ENCODE assay signal across 8 mouse cellular contexts in the genomic region with DNA sequence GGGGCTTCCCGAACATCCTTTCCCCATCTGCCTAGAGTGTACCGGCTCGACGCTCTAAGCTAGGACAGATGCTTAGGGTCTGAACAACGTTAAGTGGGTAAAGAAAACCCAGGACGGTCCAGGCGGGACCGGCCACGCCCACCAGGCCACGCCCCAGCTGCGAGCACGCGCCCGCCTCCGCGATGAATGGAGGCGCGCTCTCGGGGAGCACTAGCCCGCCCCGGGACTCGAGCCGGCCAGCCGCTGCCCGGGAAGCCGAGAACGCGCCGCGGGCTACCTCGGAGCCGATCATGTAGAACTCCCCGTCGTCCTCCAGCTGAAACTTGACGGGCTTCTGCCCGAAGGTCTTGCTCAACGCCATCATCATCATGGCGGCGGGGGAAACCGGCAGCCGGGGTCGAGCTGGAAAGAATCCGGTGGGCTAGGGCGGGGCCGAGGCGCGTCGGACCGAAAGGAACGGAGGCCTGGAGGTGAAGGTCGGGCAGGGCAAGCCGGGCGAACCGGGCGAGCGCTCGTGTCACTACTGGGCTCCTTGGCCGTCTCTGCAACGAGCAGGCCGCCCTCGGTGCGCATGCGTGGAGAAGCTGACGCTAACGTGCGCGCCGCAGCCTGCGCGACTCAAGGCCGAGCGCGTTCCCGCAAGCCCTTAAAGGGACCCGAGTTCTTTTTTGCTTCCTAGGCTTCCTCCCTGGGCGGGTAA. TPM values are rescaled to one million over a fixed set of nuclear protein-coding genes. Genes with fewer than 3 reads are reported as not detected.
DNase-seq lines count a peak whose midpoint lies in the region; ATAC-seq and TF ChIP-seq lines count a peak whose summit lies in the region.

A gene (minus strand): TSS at position 592 of the 700 bp plus-strand sequence.

- no peak for TF ChIP-seq CTCF in G1E (IDR thresholded peaks at IDR 0.05; ENCODE audit: low read depth, low read length)
- no peak for TF ChIP-seq CTCF in cerebellum, adult 2 months (IDR thresholded peaks at IDR 0.05; ENCODE audit: borderline replicate concordance, insufficient read depth, low read depth, low read length)
- TF ChIP-seq CTCF in forebrain, postnatal 0 days (IDR thresholded peaks at IDR 0.05; ENCODE audit: low read depth): no peak

- H3K4me1 ChIP-seq in G1E (ENCODE audit: insufficient read depth, low read depth, low read length): peaks cover 36% of the 10 kb centered on the region
- H3K4me1 ChIP-seq in cerebellum, adult 2 months (ENCODE audit: control insufficient read depth, insufficient read depth, low read length): peaks cover 7% of the 10 kb centered on the region; the same call in 1 of the 2 replicates
- H3K4me1 ChIP-seq in forebrain, postnatal 0 days (ENCODE audit: insufficient read depth): 0 out of 2 replicates have a peak, but pooled peaks cover 13% of the 10 kb centered on the region
- H3K4me1 ChIP-seq in lung, embryonic 16.5 days (replicated peaks; ENCODE audit: control insufficient read depth, insufficient read depth, low read length): peaks cover 24% of the 10 kb centered on the region

- peak; percentile 62 for ATAC-seq in G1E (ENCODE audit: extremely low read depth, insufficient number of reproducible peaks, low FRiP score, poor library complexity, severe bottlenecking)
- peak; percentile 96 for ATAC-seq in forebrain, postnatal 0 days
- peak; percentile 92 for ATAC-seq in lung, embryonic 16.5 days (ENCODE audit: low read depth)

- peak within 1 kb of the TSS; percentile 78 for H3K4me2 ChIP-seq in forebrain, postnatal 0 days (ENCODE audit: low read depth)
- peak within 1 kb of the TSS; percentile 90 for H3K4me2 ChIP-seq in lung, embryonic 16.5 days (ENCODE audit: low read depth, low read length)

- TF ChIP-seq POLR2A in cerebellum, adult 2 months (IDR thresholded peaks at IDR 0.05; ENCODE audit: borderline replicate concordance, insufficient read depth, low read length): peak; percentile 98

- peak within 1 kb of the TSS; percentile 96 for H3K27ac ChIP-seq in cerebellum, adult 2 months (ENCODE audit: insufficient read depth, low read length)
- peak within 1 kb of the TSS; percentile 98 for H3K27ac ChIP-seq in forebrain, postnatal 0 days (ENCODE audit: low read depth, low read length)
- H3K27ac ChIP-seq in lung, embryonic 16.5 days (ENCODE audit: low read length): peak within 1 kb of the TSS; percentile 96

- H3K4me3 ChIP-seq in G1E (ENCODE audit: low read depth, low read length): peak within 1 kb of the TSS; percentile 87
- H3K4me3 ChIP-seq in cerebellum, adult 2 months (replicated peaks; ENCODE audit: insufficient read depth, low read depth, low read length): peak within 1 kb of the TSS; percentile 93
- H3K4me3 ChIP-seq in forebrain, postnatal 0 days (ENCODE audit: low read depth, low read length): peak within 1 kb of the TSS; percentile 74
- peak within 1 kb of the TSS; percentile 95 for H3K4me3 ChIP-seq in lung, embryonic 16.5 days (ENCODE audit: low read length)

- DNase-seq in G1E (ENCODE audit: low spot score): peak; percentile 85
- DNase-seq in cerebellum, adult 2 months: peak; percentile 96
- DNase-seq in forebrain, postnatal 0 days: peak; percentile 98
- DNase-seq in heart, postnatal 4 days: peak; percentile 96
- peak; percentile 83 for DNase-seq in layer of hippocampus, adult 9-10 months (ENCODE audit: low spot score)
- peak; percentile 91 for DNase-seq in ovary, postnatal 10 days (ENCODE audit: low spot score)
- DNase-seq in thymus, postnatal 10 days (ENCODE audit: low spot score in 2 of 2): peak; percentile 87 to 92

- no peaks in the 10 kb centered on the region for H3K9me3 ChIP-seq in G1E (replicated peaks)
- H3K9me3 ChIP-seq in forebrain, postnatal 0 days (ENCODE audit: low read length): no peaks in the 10 kb centered on the region
- no peaks in the 10 kb centered on the region for H3K9me3 ChIP-seq in lung, embryonic 16.5 days (ENCODE audit: control insufficient read depth, low read length)

- H3K36me3 ChIP-seq in G1E (replicated peaks): peaks cover 50% of the 10 kb centered on the region
- H3K36me3 ChIP-seq in forebrain, postnatal 0 days (ENCODE audit: insufficient read depth): peaks cover 20% of the 10 kb centered on the region
- H3K36me3 ChIP-seq in lung, embryonic 16.5 days (ENCODE audit: control insufficient read depth, insufficient read depth, low read length): peaks cover 10% of the 10 kb centered on the region

- H3K27me3 ChIP-seq in G1E (ENCODE audit: insufficient read depth, low read length): peaks cover 6% of the 10 kb centered on the region; the same call in 1 of the 2 replicates
- H3K27me3 ChIP-seq in cerebellum, adult 2 months (ENCODE audit: control insufficient read depth, insufficient read depth, low read length): no peaks in the 10 kb centered on the region
- no peaks in the 10 kb centered on the region for H3K27me3 ChIP-seq in forebrain, postnatal 0 days (ENCODE audit: insufficient read depth, low read length)
- H3K27me3 ChIP-seq in lung, embryonic 16.5 days (ENCODE audit: control insufficient read depth, insufficient read depth, low read depth, low read length): no peaks in the 10 kb centered on the region

- WGBS in cerebellum, adult 2 months: under 1% methylated on average over 76 of the region's 76 CpGs
- WGBS in forebrain, postnatal 0 days: 2% methylated on average over 76 of the region's 76 CpGs
- under 1% methylated on average over 76 of the region's 76 CpGs for WGBS in lung, embryonic 16.5 days

- peak within 1 kb of the TSS; percentile 93 for H3K9ac ChIP-seq in forebrain, postnatal 0 days
- H3K9ac ChIP-seq in lung, embryonic 16.5 days (ENCODE audit: low read length): peak within 1 kb of the TSS; percentile 98

RNA-seq across cellular contexts. Expression of the gene that starts here (rescaled TPM):
- total RNA-seq in G1E (2014; fragmentation: Nextera tagmentation) (48.4 and 54.9 TPM in 2 replicates), G1E (2017) (54.9 and 55.7 TPM in 2 replicates)
- polyA plus RNA-seq in G1E (2012): 254 and 362 TPM in 2 replicates
- 78.5 and 82.1 TPM in 2 replicates for polyA plus RNA-seq in cerebellum, adult 2 months (2012; rRNA removed)
- 155 and 173 TPM in 2 replicates for total RNA-seq in forebrain, postnatal 0 days (2014; rRNA removed)
- 239 and 246 TPM in 2 replicates for polyA plus RNA-seq in forebrain, postnatal 0 days (2015; fragmentation: Nextera tagmentation; extraction: Ambion mirVana)
- total RNA-seq in heart, postnatal 4 days (2021): 10 to 100 TPM; 54.2 to 56.5 TPM
- polyA plus RNA-seq in lung, embryonic 16.5 days (2015; fragmentation: Nextera tagmentation; extraction: Ambion mirVana): 191 and 197 TPM in 2 replicates

Comparison
In these comparisons a context has a peak if more than half of its experiments do, and no peak if none do; other contexts are left out.
1. Peak in every context shown above with its lines: DNase-seq, ATAC-seq, H3K4me3 ChIP-seq and H3K27ac ChIP-seq.